Mouse (Mus musculus): ENCODE data around the gene Nlrc5. TPM values are rescaled to one million over a fixed set of nuclear protein-coding genes. Genes with fewer than 3 reads are reported as not detected.

Gene Nlrc5
- polyA plus RNA-seq, 1 experiment: 16.5 TPM

GRCm38 (mm10) chr8:94516209-94516593 lies 82.0 kb downstream of the Nlrc5 start:
- WGBS: 77% methylated on average over 1 of the region's 1 CpGs
- TF ChIP-seq CTCF (IDR thresholded peaks at IDR 0.05; ENCODE audit: control insufficient read depth, insufficient read depth, low read length): no peak
- TF ChIP-seq POLR2A (IDR thresholded peaks at IDR 0.05; ENCODE audit: borderline replicate concordance, control insufficient read depth, low read depth, low read length): no peak
- Histone ChIP-seq H3K27ac (ENCODE audit: control insufficient read depth, insufficient read depth, low read depth, low read length, poor library complexity) (no peak overlapping the region), H3K4me3 (replicated peaks; ENCODE audit: control insufficient read depth, low read depth, low read length) (no peak overlapping the region), H3K4me1 (ENCODE audit: control insufficient read depth, insufficient read depth, low read length) (no peaks in the 10 kb centered on the region)

GRCm38 (mm10) chr8:94516766-94517165 lies 82.6 kb downstream of the Nlrc5 start:
- TF ChIP-seq POLR2A (IDR thresholded peaks at IDR 0.05; ENCODE audit: borderline replicate concordance, control insufficient read depth, low read depth, low read length) (no peak), CTCF (IDR thresholded peaks at IDR 0.05; ENCODE audit: control insufficient read depth, insufficient read depth, low read length) (no peak)
- Histone ChIP-seq H3K27ac (ENCODE audit: control insufficient read depth, insufficient read depth, low read depth, low read length, poor library complexity) (no peak overlapping the region), H3K4me3 (replicated peaks; ENCODE audit: control insufficient read depth, low read depth, low read length) (no peak overlapping the region), H3K4me1 (ENCODE audit: control insufficient read depth, insufficient read depth, low read length) (no peaks in the 10 kb centered on the region)
- WGBS: 70% methylated on average over 3 of the region's 3 CpGs

- Histone ChIP-seq H3K27ac (ENCODE audit: control insufficient read depth, insufficient read depth, low read depth, low read length, poor library complexity) (no peak overlapping the region), H3K4me1 (ENCODE audit: control insufficient read depth, insufficient read depth, low read length) (no peaks in the 10 kb centered on the region), H3K4me3 (replicated peaks; ENCODE audit: control insufficient read depth, low read depth, low read length) (no peak overlapping the region)
- WGBS: 88% methylated on average over 10 of the region's 10 CpGs
- TF ChIP-seq POLR2A (IDR thresholded peaks at IDR 0.05; ENCODE audit: borderline replicate concordance, control insufficient read depth, low read depth, low read length): no peak
Observed at GRCm38 (mm10) chr8:94518331-94518730, 84.2 kb downstream of the Nlrc5 start.

- Histone ChIP-seq H3K4me3 (replicated peaks; ENCODE audit: control insufficient read depth, low read depth, low read length) (no peak overlapping the region), H3K4me1 (ENCODE audit: control insufficient read depth, insufficient read depth, low read length) (no peaks in the 10 kb centered on the region), H3K27ac (ENCODE audit: control insufficient read depth, insufficient read depth, low read depth, low read length, poor library complexity) (no peak overlapping the region)
- WGBS: 91% methylated on average over 5 of the region's 5 CpGs
- TF ChIP-seq CTCF (IDR thresholded peaks at IDR 0.05; ENCODE audit: control insufficient read depth, insufficient read depth, low read length) (no peak), POLR2A (IDR thresholded peaks at IDR 0.05; ENCODE audit: borderline replicate concordance, control insufficient read depth, low read depth, low read length) (no peak)
Observed at GRCm38 (mm10) chr8:94519021-94519420, 84.9 kb downstream of the Nlrc5 start.

- Histone ChIP-seq H3K27ac (ENCODE audit: control insufficient read depth, insufficient read depth, low read depth, low read length, poor library complexity) (no peak overlapping the region), H3K4me1 (ENCODE audit: control insufficient read depth, insufficient read depth, low read length) (peaks cover 1% of the 10 kb centered on the region; the same call in 1 of the 2 replicates), H3K4me3 (replicated peaks; ENCODE audit: control insufficient read depth, low read depth, low read length) (no peak overlapping the region)
- 83% methylated on average over 4 of the region's 4 CpGs for WGBS
- TF ChIP-seq CTCF (IDR thresholded peaks at IDR 0.05; ENCODE audit: control insufficient read depth, insufficient read depth, low read length) (no peak), POLR2A (IDR thresholded peaks at IDR 0.05; ENCODE audit: borderline replicate concordance, control insufficient read depth, low read depth, low read length) (no peak)
Observed at GRCm38 (mm10) chr8:94521481-94521880, 87.3 kb downstream of the Nlrc5 start.

- TF ChIP-seq POLR2A (IDR thresholded peaks at IDR 0.05; ENCODE audit: borderline replicate concordance, control insufficient read depth, low read depth, low read length) (no peak), CTCF (IDR thresholded peaks at IDR 0.05; ENCODE audit: control insufficient read depth, insufficient read depth, low read length) (no peak)
- WGBS: 79% methylated on average over 3 of the region's 3 CpGs
Observed at GRCm38 (mm10) chr8:94522482-94522881, 88.3 kb downstream of the Nlrc5 start.

GRCm38 (mm10) chr8:94524554-94524953 lies 90.4 kb downstream of the Nlrc5 start:
- 37% methylated on average over 9 of the region's 9 CpGs for WGBS
- H3K4me3 ChIP-seq (replicated peaks; ENCODE audit: control insufficient read depth, low read depth, low read length): no peak overlapping the region
- H3K4me1 ChIP-seq (ENCODE audit: control insufficient read depth, insufficient read depth, low read length): peaks cover 3% of the 10 kb centered on the region; the same call in 1 of the 2 replicates
- TF ChIP-seq POLR2A (IDR thresholded peaks at IDR 0.05; ENCODE audit: borderline replicate concordance, control insufficient read depth, low read depth, low read length) (no peak), CTCF (IDR thresholded peaks at IDR 0.05; ENCODE audit: control insufficient read depth, insufficient read depth, low read length) (no peak)
- H3K27ac ChIP-seq (ENCODE audit: control insufficient read depth, insufficient read depth, low read depth, low read length, poor library complexity): peak overlapping the region; percentile 40

More at GRCm38 (mm10) chr8:94522482-94522881, 88.3 kb downstream of the Nlrc5 start:
- Histone ChIP-seq H3K27ac (ENCODE audit: control insufficient read depth, insufficient read depth, low read depth, low read length, poor library complexity) (no peak overlapping the region), H3K4me3 (replicated peaks; ENCODE audit: control insufficient read depth, low read depth, low read length) (no peak overlapping the region), H3K4me1 (ENCODE audit: control insufficient read depth, insufficient read depth, low read length) (peaks cover 1% of the 10 kb centered on the region; the same call in 1 of the 2 replicates)

- Histone ChIP-seq H3K4me3 (replicated peaks; ENCODE audit: control insufficient read depth, low read depth, low read length) (no peak overlapping the region), H3K27ac (ENCODE audit: control insufficient read depth, insufficient read depth, low read depth, low read length, poor library complexity) (no peak overlapping the region), H3K4me1 (ENCODE audit: control insufficient read depth, insufficient read depth, low read length) (peaks cover 5% of the 10 kb centered on the region; the same call in 1 of the 2 replicates)
- 74% methylated on average over 7 of the region's 7 CpGs for WGBS
- TF ChIP-seq POLR2A (IDR thresholded peaks at IDR 0.05; ENCODE audit: borderline replicate concordance, control insufficient read depth, low read depth, low read length) (no peak), CTCF (IDR thresholded peaks at IDR 0.05; ENCODE audit: control insufficient read depth, insufficient read depth, low read length) (no peak)
Observed at GRCm38 (mm10) chr8:94527178-94527577, 93.0 kb downstream of the Nlrc5 start.

GRCm38 (mm10) chr8:94528245-94528644 lies 94.1 kb downstream of the Nlrc5 start:
- TF ChIP-seq POLR2A (IDR thresholded peaks at IDR 0.05; ENCODE audit: borderline replicate concordance, control insufficient read depth, low read depth, low read length) (no peak), CTCF (IDR thresholded peaks at IDR 0.05; ENCODE audit: control insufficient read depth, insufficient read depth, low read length) (peak; percentile 70)
- no peak overlapping the region for H3K4me3 ChIP-seq (replicated peaks; ENCODE audit: control insufficient read depth, low read depth, low read length)
- no peak overlapping the region for H3K27ac ChIP-seq (ENCODE audit: control insufficient read depth, insufficient read depth, low read depth, low read length, poor library complexity)
- WGBS: 27% methylated on average over 4 of the region's 4 CpGs
- peaks cover 5% of the 10 kb centered on the region; the same call in 1 of the 2 replicates for H3K4me1 ChIP-seq (ENCODE audit: control insufficient read depth, insufficient read depth, low read length)
